Mouse (Mus musculus) liver, embryonic 12.5 days (tissue): ENCODE data around the gene Prdm9. TPM values are rescaled to one million over a fixed set of nuclear protein-coding genes. Genes with fewer than 3 reads are reported as not detected.

Experiments
- ATAC-seq: fragments of 200-750 bp; cut with Nextera tagmentation; 2 replicates; pipeline ENCODE4 v1.8.0; 2017; ENCODE audit warnings: moderate number of reproducible peaks, mild to moderate bottlenecking, moderate library complexity
- H3K27ac ChIP-seq: fragments of 300-500 bp; sonication (generic); 2 replicates; pipeline ENCODE4 v1.5.1; 2016; ENCODE audit warnings: mild to moderate bottlenecking
- H3K27me3 ChIP-seq: fragments of 300-500 bp; sonication (generic); replicated peaks from 2 replicates; pipeline ENCODE4 v1.6.1; 2016; ENCODE audit warnings: mild to moderate bottlenecking, moderate library complexity
- H3K36me3 ChIP-seq: fragments of 300-500 bp; sonication (generic); 2 replicates; pipeline ENCODE4 v1.6.1; 2016; ENCODE audit warnings: mild to moderate bottlenecking, moderate library complexity
- H3K4me1 ChIP-seq: fragments of 300-500 bp; sonication (generic); 2 replicates; pipeline ENCODE4 v1.6.1; 2016
- H3K4me2 ChIP-seq: fragments of 300-500 bp; sonication (generic); 2 replicates; pipeline ENCODE4 v1.6.1; 2016; ENCODE audit warnings: mild to moderate bottlenecking, moderate library complexity
- H3K4me3 ChIP-seq: fragments of 300-500 bp; sonication (generic); 2 replicates; pipeline ENCODE4 v1.5.1; 2016; ENCODE audit warnings: mild to moderate bottlenecking, moderate library complexity
- H3K9ac ChIP-seq: fragments of 300-500 bp; sonication (generic); 2 replicates; pipeline ENCODE4 v1.6.1; 2016; ENCODE audit warnings: mild to moderate bottlenecking, moderate library complexity
- H3K9me3 ChIP-seq: fragments of 300-500 bp; sonication (generic); replicated peaks from 2 replicates; pipeline ENCODE4 v1.6.1; 2016; ENCODE audit warnings: mild to moderate bottlenecking, moderate library complexity
- WGBS: fragments of 180-500 bp; shearing (Covaris S2); methylation state at CpG from one replicate; pipeline ENCODE4 v1.1.7; 2016; ENCODE audit not compliant: insufficient replicate concordance; 5-methylcytosine and 5-hydroxymethylcytosine counted together
- polyA plus RNA-seq: library from polyadenylated mRNA; unstranded; fragments of >200 nt; fragmentation: Nextera tagmentation; extraction: Ambion mirVana; gene quantifications from 2 replicates; pipeline ENCODE4 v1.2.1, GENCODE M21; 2016

Gene Prdm9
- polyA plus RNA-seq, 1 experiment from 2014 or later, result 0.80 TPM

DNA sequence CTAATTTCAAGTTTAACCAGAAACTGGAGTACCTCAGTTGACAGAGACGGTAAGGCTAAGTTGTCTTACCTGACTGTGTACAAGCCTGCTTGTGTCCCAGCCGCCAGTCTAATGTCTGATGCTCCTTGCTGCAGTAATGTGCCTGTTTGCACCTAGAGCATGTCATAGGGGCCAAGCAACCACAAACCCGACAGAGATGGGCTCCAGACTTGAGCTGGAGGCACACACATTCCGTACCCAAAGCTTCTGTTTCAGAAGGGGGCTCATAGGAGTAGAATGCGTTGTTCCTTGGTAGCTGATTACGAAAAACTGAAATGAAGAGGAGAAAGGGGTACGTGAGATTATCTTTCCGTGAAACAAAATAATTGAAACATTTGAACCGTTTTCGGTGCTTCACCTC, 37.9 kb downstream of the Prdm9 start:
- ATAC-seq, result no peak
- H3K9ac ChIP-seq, result peak overlapping the region; percentile 88
- H3K36me3 ChIP-seq, result peaks cover 43% of the 10 kb centered on the region
- H3K27ac ChIP-seq, result 0 out of 2 replicates have a peak overlapping the region, but pooled peaks have one; percentile 86
- peak overlapping the region; percentile 83 for H3K4me3 ChIP-seq
- H3K4me2 ChIP-seq, result peak overlapping the region; percentile 88
- no peaks in the 10 kb centered on the region for H3K27me3 ChIP-seq
- H3K4me1 ChIP-seq, result peaks cover 24% of the 10 kb centered on the region
- 7% methylated on average over 10 of the region's 10 CpGs for WGBS
- no peaks in the 10 kb centered on the region for H3K9me3 ChIP-seq

GRCm38 (mm10) chr17:15518766-15519165, 45.4 kb downstream of the Prdm9 start:
- H3K27ac ChIP-seq, result no peak overlapping the region
- 68% methylated on average over 1 of the region's 1 CpGs for WGBS
- H3K4me2 ChIP-seq, result no peak overlapping the region
- no peaks in the 10 kb centered on the region for H3K27me3 ChIP-seq
- no peaks in the 10 kb centered on the region for H3K9me3 ChIP-seq
- H3K36me3 ChIP-seq, result peaks cover 98% of the 10 kb centered on the region
- no peaks in the 10 kb centered on the region for H3K4me1 ChIP-seq
- no peak overlapping the region for H3K9ac ChIP-seq
- H3K4me3 ChIP-seq, result no peak overlapping the region
- no peak for ATAC-seq

DNA sequence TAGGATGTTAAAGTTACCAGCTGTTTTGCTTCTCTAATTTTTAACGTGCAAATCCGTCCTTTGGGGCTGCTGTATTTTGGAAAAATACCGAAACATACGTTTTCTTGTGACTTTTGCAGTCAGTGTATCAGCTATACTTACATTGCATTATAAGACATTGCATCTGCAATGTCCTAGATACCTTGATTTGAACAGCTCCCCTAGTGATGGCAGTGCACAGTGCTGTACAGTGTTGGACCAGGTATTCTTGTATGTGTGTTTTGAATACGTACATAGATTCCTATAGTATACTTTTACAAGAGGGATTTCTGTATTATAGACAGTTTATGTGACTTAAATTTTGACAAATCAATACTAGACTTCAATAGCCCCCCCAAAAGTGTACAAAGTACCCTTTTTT, 46.0 kb downstream of the Prdm9 start:
- Histone ChIP-seq H3K4me1 (no peaks in the 10 kb centered on the region), H3K4me2 (no peak overlapping the region), H3K9me3 (no peaks in the 10 kb centered on the region), H3K27me3 (no peaks in the 10 kb centered on the region), H3K36me3 (peaks cover 99% of the 10 kb centered on the region), H3K27ac (no peak overlapping the region), H3K9ac (no peak overlapping the region), H3K4me3 (no peak overlapping the region)
- 82% methylated on average over 5 of the region's 5 CpGs for WGBS
- no peak for ATAC-seq

GRCm38 (mm10) chr17:15517776-15518175, 46.4 kb downstream of the Prdm9 start:
- ATAC-seq, result peak; percentile 44
- Histone ChIP-seq H3K27ac (no peak overlapping the region), H3K9ac (no peak overlapping the region), H3K4me2 (no peak overlapping the region), H3K9me3 (no peaks in the 10 kb centered on the region), H3K36me3 (peaks cover 95% of the 10 kb centered on the region), H3K4me3 (no peak overlapping the region), H3K4me1 (no peaks in the 10 kb centered on the region), H3K27me3 (no peaks in the 10 kb centered on the region)
- WGBS, result 50% methylated on average over 5 of the region's 5 CpGs

- ATAC-seq, result no peak
- Histone ChIP-seq H3K9me3 (no peaks in the 10 kb centered on the region), H3K27me3 (no peaks in the 10 kb centered on the region), H3K27ac (no peak overlapping the region), H3K4me1 (no peaks in the 10 kb centered on the region), H3K9ac (no peak overlapping the region), H3K4me3 (no peak overlapping the region), H3K36me3 (peaks cover 95% of the 10 kb centered on the region), H3K4me2 (no peak overlapping the region)
- WGBS, result 84% methylated on average over 2 of the region's 2 CpGs
Measured at GRCm38 (mm10) chr17:15510694-15511093, 53.5 kb downstream of the Prdm9 start.

DNA sequence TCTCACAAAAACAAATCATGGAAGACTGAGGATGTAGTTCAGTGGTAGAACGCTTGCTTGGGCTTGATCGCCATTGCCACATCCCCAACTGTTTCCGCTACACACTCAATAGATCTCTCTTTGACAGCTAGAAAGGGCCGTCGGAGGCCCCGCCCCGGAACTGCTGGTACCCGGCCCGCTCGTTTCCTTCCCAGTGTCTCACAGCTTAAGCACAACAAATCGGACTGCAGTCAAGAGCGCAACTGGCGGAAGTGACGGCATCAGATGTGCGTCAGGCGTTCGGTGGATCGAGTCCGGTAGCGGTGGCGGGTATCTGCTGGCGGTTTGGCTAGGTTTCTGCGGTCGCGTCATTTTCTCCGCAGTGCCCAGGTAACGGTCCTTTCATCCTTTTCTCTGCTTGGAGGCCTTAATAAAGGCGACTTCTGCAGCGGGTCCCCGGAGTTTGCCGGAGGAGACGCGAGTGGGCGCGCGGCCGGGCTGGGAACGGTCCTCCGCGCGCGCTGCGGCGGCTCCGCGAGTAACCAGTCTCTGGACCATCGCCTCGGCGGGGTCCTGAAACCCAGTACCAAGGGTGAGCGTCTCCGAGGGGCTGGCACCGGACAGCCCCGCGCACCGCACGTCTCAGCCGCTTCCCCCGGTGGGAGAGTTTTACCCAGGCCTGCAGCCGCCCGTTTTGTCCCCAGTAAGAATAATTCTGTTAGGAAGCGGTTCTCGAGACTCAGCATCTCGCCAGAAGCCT, 64.3 kb downstream of the Prdm9 start, which contains the start of the genes Psmb1 and Tbp:
Psmb1 (minus strand) TSS at position 96 of the 739 bp plus-strand sequence.
Tbp (plus strand) TSS at position 233 of the 739 bp plus-strand sequence.
- Histone ChIP-seq H3K27ac (peak within 1 kb of the TSS; percentile 94), H3K4me1 (peaks cover 45% of the 10 kb centered on the region), H3K4me2 (peak within 1 kb of the TSS; percentile 84), H3K27me3 (no peaks in the 10 kb centered on the region), H3K36me3 (peaks cover 40% of the 10 kb centered on the region), H3K9ac (peak within 1 kb of the TSS; percentile 88), H3K4me3 (peak within 1 kb of the TSS; percentile 86), H3K9me3 (no peaks in the 10 kb centered on the region)
- WGBS, result under 1% methylated on average over 63 of the region's 63 CpGs
- ATAC-seq, result peak; percentile 88

DNA sequence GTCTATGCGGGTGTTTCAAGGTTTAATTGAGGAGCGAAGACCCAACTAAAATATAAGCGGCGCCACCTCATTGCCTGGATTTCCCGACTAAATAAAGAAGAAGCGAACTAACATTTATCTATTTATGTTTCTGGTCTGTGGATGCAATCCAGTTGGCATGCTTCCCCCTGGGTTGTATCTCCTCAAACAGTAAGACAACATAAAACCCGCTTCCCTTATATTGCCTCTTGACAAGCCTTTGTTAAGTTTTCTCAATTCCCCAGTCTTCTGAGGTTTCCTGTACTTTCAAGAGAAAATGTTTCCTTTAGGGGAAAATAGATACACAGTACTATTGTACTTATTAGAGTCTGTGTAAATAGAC, 65.4 kb downstream of the Prdm9 start:
- H3K4me1 ChIP-seq, result peaks cover 47% of the 10 kb centered on the region
- 29% methylated on average over 7 of the region's 7 CpGs for WGBS
- peak overlapping the region; percentile 86 for H3K4me3 ChIP-seq
- H3K27ac ChIP-seq, result peak overlapping the region; percentile 94
- peak overlapping the region; percentile 84 for H3K4me2 ChIP-seq
- H3K27me3 ChIP-seq, result no peaks in the 10 kb centered on the region
- peaks cover 40% of the 10 kb centered on the region for H3K36me3 ChIP-seq
- H3K9ac ChIP-seq, result peak overlapping the region; percentile 88
- H3K9me3 ChIP-seq, result no peaks in the 10 kb centered on the region
- no peak for ATAC-seq

GRCm38 (mm10) chr17:15497882-15498752, 66.0 kb downstream of the Prdm9 start:
- Histone ChIP-seq H3K27me3 (no peaks in the 10 kb centered on the region), H3K4me1 (peaks cover 47% of the 10 kb centered on the region), H3K36me3 (peaks cover 41% of the 10 kb centered on the region), H3K27ac (peak overlapping the region; percentile 94), H3K9ac (peak overlapping the region; percentile 88), H3K9me3 (no peaks in the 10 kb centered on the region), H3K4me3 (peak overlapping the region; percentile 86), H3K4me2 (peak overlapping the region; percentile 84)
- under 1% methylated on average over 50 of the region's 50 CpGs for WGBS
- peak; percentile 94 for ATAC-seq

Other genes with a start within 250 kb of the Prdm9 start
- gene Dll1, start 187.5 kb downstream of the Prdm9 start, polyA plus RNA-seq, result 1.5 and 1.7 TPM in 2 replicates
- gene Fam120b, start 168.2 kb downstream of the Prdm9 start, polyA plus RNA-seq, result 8.6 and 8.9 TPM in 2 replicates
- 175 and 181 TPM in 2 replicates for gene Psmb1, start 64.6 kb downstream of the Prdm9 start, polyA plus RNA-seq
- gene Tbp, start 64.5 kb downstream of the Prdm9 start, polyA plus RNA-seq, result 27.6 and 28.2 TPM in 2 replicates
- 39.2 and 39.8 TPM in 2 replicates for gene Pdcd2, start 37.1 kb downstream of the Prdm9 start, polyA plus RNA-seq
- 28.5 and 31.5 TPM in 2 replicates for gene Chd1, start 140.6 kb upstream of the Prdm9 start, polyA plus RNA-seq